Mouse (Mus musculus) neural tube, embryonic 12.5 days (tissue): ENCODE results near the gene Mrpl20. TPM values are rescaled to one million over a fixed set of nuclear protein-coding genes. Genes with fewer than 3 reads are reported as not detected.

Source experiments
- ATAC-seq: fragments of 200-750 bp; cut with Nextera tagmentation; 2 replicates; pipeline ENCODE4 v1.8.0; 2017; ENCODE audit warnings: low read depth, mild to moderate bottlenecking, moderate TSS enrichment, moderate library complexity; ENCODE audit not compliant: low FRiP score
- H3K27ac ChIP-seq: fragments of 300-500 bp; sonication (generic); 2 replicates; pipeline ENCODE4 v1.5.1; 2016
- H3K27me3 ChIP-seq: fragments of 300-500 bp; sonication (generic); replicated peaks from 2 replicates; pipeline ENCODE4 v1.6.1; 2016; ENCODE audit warnings: mild to moderate bottlenecking
- H3K36me3 ChIP-seq: fragments of 300-500 bp; sonication (generic); 2 replicates; pipeline ENCODE4 v1.6.1; 2016; ENCODE audit warnings: mild to moderate bottlenecking
- H3K4me1 ChIP-seq: fragments of 300-500 bp; sonication (generic); 2 replicates; pipeline ENCODE4 v1.6.1; 2016
- H3K4me2 ChIP-seq: fragments of 300-500 bp; sonication (generic); replicated peaks from 2 replicates; pipeline ENCODE4 v1.6.1; 2016; ENCODE audit warnings: mild to moderate bottlenecking
- H3K4me3 ChIP-seq: fragments of 300-500 bp; sonication (generic); 2 replicates; pipeline ENCODE4 v1.5.1; 2016
- H3K9ac ChIP-seq: fragments of 300-500 bp; sonication (generic); 2 replicates; pipeline ENCODE4 v1.6.1; 2016; ENCODE audit warnings: mild to moderate bottlenecking
- H3K9me3 ChIP-seq: fragments of 300-500 bp; sonication (generic); 2 replicates; pipeline ENCODE4 v1.6.1; 2016; ENCODE audit warnings: mild to moderate bottlenecking
- WGBS: fragments of 180-500 bp; shearing (Covaris S2); methylation state at CpG from one replicate; pipeline ENCODE4 v1.1.7; 2016; 5-methylcytosine and 5-hydroxymethylcytosine counted together
- polyA plus RNA-seq: library from polyadenylated mRNA; unstranded; fragments of >200 nt; fragmentation: Nextera tagmentation; extraction: Ambion mirVana; gene quantifications from 2 replicates; pipeline ENCODE4 v1.2.1, GENCODE M21; 2016

Mrpl20 gene
- polyA plus RNA-seq, 1 experiment from 2014 or later = 226 TPM

DNA sequence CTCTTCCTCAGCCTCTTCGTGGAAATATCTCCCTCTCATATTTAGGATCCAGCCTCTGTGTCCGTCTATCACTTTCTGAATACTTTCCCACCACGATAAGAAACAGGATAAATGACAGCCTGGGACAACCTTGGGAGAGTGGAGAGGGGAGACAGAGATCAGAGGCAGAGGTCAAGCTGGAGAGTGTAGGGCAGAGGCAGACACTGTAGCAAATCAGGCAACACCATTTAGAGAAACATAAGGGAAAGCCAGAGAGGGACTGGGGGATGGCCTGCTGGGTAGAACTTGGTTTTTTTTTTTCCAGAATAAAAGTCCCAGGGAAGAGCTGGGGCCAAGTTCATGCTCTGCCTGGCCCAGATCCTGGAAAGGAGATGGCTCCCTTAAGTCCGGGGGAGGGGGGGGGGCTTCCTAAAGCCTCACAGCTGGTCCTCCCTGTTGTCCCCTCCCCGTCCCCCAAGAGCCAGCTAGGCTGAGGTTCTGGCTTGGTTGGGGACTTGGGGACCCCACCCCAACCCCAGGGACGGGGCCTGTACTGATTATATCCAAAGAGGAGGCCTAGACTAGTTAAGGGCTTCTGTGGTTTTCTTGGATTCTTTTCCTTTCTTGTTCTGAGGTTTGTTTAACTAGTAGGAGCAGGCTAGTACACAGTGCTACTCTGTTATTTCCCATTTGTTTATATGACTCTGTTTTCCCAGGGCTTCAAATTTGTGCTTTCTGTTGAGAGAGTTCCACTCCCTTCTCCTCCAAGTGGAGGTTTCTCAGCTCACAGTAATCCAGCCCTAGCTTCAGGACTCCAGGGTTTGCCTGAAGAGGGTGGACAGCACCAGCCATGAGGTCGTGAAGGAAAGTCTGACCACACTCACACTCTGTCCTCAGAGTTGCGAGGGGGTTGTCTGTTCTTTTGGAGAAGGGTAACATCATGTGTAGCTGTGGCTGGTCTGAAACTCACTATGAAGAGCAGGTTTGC is 35.8 kb downstream of the Mrpl20 start:
- 65% methylated on average over 8 of the region's 8 CpGs for WGBS
- Histone ChIP-seq H3K9ac (no peak overlapping the region), H3K27ac (no peak overlapping the region), H3K4me3 (no peak overlapping the region), H3K9me3 (no peaks in the 10 kb centered on the region), H3K36me3 (0 out of 2 replicates have a peak, but pooled peaks cover 2% of the 10 kb centered on the region), H3K4me2 (peak overlapping the region; percentile 63; the same call in 1 of the 2 replicates), H3K4me1 (peaks cover 25% of the 10 kb centered on the region), H3K27me3 (peaks cover 13% of the 10 kb centered on the region)
- no peak for ATAC-seq

GRCm38 (mm10) chr4:155839483-155839910 is 36.8 kb downstream of the Mrpl20 start, which contains the start of gene Mxra8:
Gene Mxra8, plus strand, starts transcription at chr4:155839680.
- WGBS = 3% methylated on average over 16 of the region's 16 CpGs
- Histone ChIP-seq H3K27me3 (peaks cover 13% of the 10 kb centered on the region), H3K9ac (peak within 1 kb of the TSS; percentile 49), H3K4me2 (peak within 1 kb of the TSS; percentile 63), H3K4me3 (peak within 1 kb of the TSS; percentile 26), H3K36me3 (no peaks in the 10 kb centered on the region), H3K9me3 (no peaks in the 10 kb centered on the region), H3K27ac (no peak within 1 kb of the TSS), H3K4me1 (peaks cover 21% of the 10 kb centered on the region)
- ATAC-seq = peak; percentile 56

DNA sequence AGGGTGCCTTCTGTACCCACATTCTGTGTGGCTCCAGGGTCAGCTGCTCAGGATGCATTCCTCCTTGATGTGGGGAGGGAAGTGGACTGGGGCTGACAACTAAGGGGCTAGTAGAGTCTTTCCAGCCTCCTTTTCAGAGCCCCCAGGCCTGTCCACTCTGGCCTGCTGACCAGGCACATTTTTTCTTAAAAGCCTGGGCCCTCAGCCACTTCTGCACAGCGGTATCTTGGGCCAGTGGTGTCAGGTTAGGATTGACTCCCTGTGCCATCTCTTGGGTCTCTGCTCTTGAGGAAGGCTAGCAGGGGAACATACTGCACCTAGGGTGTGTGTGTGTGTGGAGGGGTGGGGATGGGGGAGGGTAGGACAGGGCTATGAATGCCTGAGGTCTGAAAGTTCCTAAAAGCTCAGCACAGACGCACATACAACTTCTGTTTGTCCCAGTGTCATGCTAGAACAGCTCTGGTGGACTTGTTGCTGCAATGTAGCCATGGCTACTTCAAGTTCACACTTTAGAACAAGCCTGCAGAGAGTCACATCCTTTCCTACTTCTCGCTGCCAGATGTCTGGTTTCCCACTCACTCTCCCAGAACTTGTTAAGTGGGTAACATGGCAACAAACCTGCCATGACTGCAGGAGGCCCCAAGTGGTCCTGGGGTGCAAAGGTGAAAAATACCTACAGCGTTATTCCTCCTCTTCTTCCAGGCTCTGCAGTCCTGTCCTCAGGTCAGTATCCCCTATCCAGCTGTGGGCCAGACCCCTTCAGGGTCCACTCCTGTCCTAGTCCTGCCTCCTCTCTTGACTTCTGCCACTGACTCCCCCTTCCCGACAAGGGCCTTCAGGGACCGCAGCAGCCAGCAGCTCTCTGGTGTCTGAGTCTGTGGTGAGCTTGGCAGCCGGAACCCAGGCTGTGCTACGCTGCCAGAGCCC is 37.7 kb downstream of the Mrpl20 start:
- H3K27ac ChIP-seq = no peak overlapping the region
- 12% methylated on average over 8 of the region's 8 CpGs for WGBS

GRCm38 (mm10) chr4:155841003-155841454 is 38.4 kb downstream of the Mrpl20 start:
- Histone ChIP-seq H3K4me3 (peak overlapping the region; percentile 26), H3K36me3 (no peaks in the 10 kb centered on the region), H3K4me1 (peaks cover 21% of the 10 kb centered on the region), H3K27me3 (peaks cover 13% of the 10 kb centered on the region), H3K9me3 (no peaks in the 10 kb centered on the region), H3K4me2 (peak overlapping the region; percentile 63), H3K27ac (no peak overlapping the region), H3K9ac (peak overlapping the region; percentile 36)
- ATAC-seq = no peak
- under 1% methylated on average over 32 of the region's 32 CpGs for WGBS

More for the DNA sequence above, 37.7 kb downstream of the Mrpl20 start:
- ATAC-seq = peak; percentile 31; the same call in 1 of the 2 replicates
- H3K9me3 ChIP-seq = no peaks in the 10 kb centered on the region
- peak overlapping the region; percentile 49 for H3K9ac ChIP-seq
- H3K27me3 ChIP-seq = peaks cover 13% of the 10 kb centered on the region
- H3K4me2 ChIP-seq = peak overlapping the region; percentile 63
- peak overlapping the region; percentile 26 for H3K4me3 ChIP-seq
- H3K36me3 ChIP-seq = no peaks in the 10 kb centered on the region
- peaks cover 21% of the 10 kb centered on the region for H3K4me1 ChIP-seq

GRCm38 (mm10) chr4:155841651-155842270 is 39.1 kb downstream of the Mrpl20 start:
- 29% methylated on average over 38 of the region's 38 CpGs for WGBS

DNA sequence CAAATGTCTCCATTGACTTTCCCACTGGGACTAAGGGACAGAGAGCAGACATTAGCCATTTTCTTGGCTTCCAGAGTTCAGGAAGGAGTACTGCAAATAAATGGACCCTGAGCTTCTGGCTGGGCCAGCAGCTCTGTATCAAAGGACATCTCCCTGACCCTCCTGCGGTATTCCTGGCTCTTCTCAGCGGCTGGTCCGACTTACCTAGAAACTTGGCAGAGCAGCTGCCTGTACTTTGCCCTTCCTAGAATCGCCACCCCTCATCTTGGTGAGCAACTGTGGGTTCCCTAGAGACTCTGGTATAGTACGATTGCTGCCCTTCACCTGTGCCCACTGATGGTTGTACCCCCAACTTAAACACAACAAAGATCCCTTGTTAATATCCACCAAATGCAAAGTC is 40.6 kb downstream of the Mrpl20 start:
- no peak for ATAC-seq
- H3K4me3 ChIP-seq = no peak overlapping the region
- WGBS = 90% methylated on average over 5 of the region's 5 CpGs
- no peak overlapping the region for H3K4me2 ChIP-seq
- H3K9ac ChIP-seq = no peak overlapping the region
- H3K36me3 ChIP-seq = no peaks in the 10 kb centered on the region
- no peak overlapping the region for H3K27ac ChIP-seq
- peaks cover 13% of the 10 kb centered on the region for H3K27me3 ChIP-seq
- H3K4me1 ChIP-seq = peaks cover 33% of the 10 kb centered on the region
- H3K9me3 ChIP-seq = no peaks in the 10 kb centered on the region

More at GRCm38 (mm10) chr4:155841651-155842270, 39.1 kb downstream of the Mrpl20 start:
- H3K27ac ChIP-seq = no peak overlapping the region
- 0 out of 2 replicates have a peak overlapping the region, but pooled peaks have one; percentile 26 for H3K4me3 ChIP-seq
- peak overlapping the region; percentile 63 for H3K4me2 ChIP-seq
- ATAC-seq = no peak
- H3K4me1 ChIP-seq = peaks cover 25% of the 10 kb centered on the region
- H3K27me3 ChIP-seq = peaks cover 13% of the 10 kb centered on the region
- H3K36me3 ChIP-seq = no peaks in the 10 kb centered on the region
- no peaks in the 10 kb centered on the region for H3K9me3 ChIP-seq
- H3K9ac ChIP-seq = 0 out of 2 replicates have a peak overlapping the region, but pooled peaks have one; percentile 36

DNA sequence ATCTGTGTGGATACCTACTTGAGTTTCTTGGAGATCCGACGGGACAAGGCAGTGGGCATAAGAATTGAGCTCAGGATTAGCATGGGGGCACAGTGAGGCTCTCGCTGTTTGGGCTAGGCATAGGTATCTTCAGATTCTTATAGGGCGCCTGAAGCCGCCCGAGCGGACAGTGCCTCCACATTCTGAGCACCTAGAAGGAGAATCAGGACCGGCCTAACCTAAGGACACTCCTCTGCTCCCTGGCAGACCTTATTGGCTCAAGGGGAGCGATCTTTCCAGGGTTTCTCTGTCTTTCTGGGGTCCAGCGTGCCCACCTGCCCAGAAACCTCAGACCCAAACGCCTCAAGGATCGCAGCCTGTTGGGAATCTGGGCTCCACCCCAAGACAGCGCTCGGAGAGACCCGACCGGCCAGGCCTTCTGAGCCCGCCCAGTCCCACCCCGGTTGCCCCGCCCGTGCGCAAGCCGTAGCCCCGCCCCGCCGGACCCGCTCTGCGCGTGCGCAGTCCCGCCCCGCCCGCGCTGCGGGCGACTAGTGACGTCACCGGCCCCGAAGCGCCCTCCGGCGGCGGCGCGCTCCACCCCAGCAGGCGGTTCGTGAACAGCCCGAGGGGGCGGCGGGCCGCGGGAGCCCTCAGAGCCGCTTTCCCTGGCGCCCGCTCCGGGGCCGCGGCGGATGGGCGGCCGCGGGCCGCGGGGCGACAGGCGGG is 44.3 kb downstream of the Mrpl20 start, which contains the start of gene Dvl1:
TSS of gene Dvl1 (plus strand) at position 532 of the 708 bp plus-strand sequence.
- Histone ChIP-seq H3K4me2 (peak within 1 kb of the TSS; percentile 88), H3K27me3 (peaks cover under 1% of the 10 kb centered on the region; the same call in 1 of the 2 replicates), H3K9me3 (no peaks in the 10 kb centered on the region), H3K27ac (peak within 1 kb of the TSS; percentile 20; the same call in 1 of the 2 replicates), H3K36me3 (no peaks in the 10 kb centered on the region), H3K4me1 (peaks cover 27% of the 10 kb centered on the region), H3K4me3 (peak within 1 kb of the TSS; percentile 84), H3K9ac (peak within 1 kb of the TSS; percentile 80)
- WGBS = 3% methylated on average over 65 of the region's 65 CpGs
- ATAC-seq = peak; percentile 91

DNA sequence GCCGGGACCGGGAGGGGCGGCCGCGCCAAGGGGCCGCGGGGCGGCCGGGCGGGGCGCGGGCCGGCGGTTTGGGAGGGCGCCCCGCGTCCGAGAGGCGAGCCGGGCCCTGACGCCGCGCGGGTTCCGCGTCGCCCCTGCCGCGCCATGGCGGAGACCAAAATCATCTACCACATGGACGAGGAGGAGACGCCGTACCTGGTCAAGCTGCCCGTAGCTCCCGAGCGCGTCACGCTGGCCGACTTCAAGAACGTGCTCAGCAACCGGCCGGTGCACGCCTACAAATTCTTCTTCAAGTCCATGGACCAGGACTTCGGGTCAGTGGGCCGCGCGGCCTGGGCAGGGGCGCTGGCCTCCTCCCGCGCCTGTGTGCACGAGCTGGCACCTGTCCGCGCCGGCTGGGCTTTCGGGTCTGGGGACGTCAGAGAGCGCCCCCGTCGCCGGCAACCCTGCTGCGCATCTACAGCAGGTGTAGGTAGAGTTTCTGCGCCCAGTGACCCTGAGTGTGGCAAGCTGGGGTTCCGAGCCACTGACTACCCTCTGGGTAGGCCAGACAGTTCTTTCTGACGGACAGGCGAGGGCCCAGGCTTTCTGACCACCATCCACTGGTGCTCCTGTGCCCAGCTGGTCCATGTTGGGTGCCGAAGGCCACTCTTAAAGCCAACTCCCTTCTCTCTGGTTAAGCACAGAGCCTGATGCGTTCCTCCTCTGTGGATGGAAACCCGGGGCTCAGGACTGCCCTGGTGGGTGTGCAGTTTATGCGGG is 45.1 kb downstream of the Mrpl20 start:
- Histone ChIP-seq H3K9ac (peak overlapping the region; percentile 80), H3K4me2 (peak overlapping the region; percentile 88), H3K36me3 (no peaks in the 10 kb centered on the region), H3K4me1 (peaks cover 27% of the 10 kb centered on the region), H3K27me3 (no peaks in the 10 kb centered on the region), H3K9me3 (no peaks in the 10 kb centered on the region), H3K4me3 (peak overlapping the region; percentile 84), H3K27ac (0 out of 2 replicates have a peak overlapping the region, but pooled peaks have one; percentile 20)
- 2% methylated on average over 69 of the region's 69 CpGs for WGBS
- ATAC-seq = peak; percentile 56

DNA sequence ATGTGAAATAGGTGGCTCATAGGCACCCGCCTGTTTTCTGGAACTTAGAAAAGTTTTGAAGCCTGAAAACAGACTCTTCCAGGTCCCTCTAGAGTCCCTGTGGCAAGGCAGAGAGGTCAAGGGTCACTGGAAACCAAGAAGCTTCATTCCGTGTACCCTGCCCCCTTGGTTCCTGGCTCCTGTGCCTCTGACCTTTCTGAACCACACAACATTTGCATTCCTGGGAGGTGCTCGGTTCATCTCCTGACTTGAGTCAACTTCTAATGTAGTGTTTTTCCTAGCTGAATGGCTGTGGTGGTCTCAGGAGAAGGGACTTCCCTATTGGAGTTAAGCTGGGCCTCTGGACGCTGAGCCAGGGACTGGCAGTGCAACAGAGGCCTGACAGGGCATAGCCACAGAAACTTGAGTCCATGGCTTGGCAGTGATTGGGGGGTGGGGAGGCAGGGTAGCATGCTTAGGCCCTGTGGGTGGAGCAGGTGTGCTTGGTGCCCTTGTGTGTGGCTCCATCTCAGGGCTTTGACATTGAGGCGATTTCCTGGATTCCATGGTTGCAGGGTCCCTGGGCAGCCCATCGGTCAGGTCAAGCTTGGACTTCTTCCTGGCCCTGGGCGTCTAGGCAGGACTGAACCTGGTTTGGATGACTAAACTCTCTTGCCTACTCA is 45.9 kb downstream of the Mrpl20 start:
- H3K4me1 ChIP-seq = peaks cover 27% of the 10 kb centered on the region
- H3K4me2 ChIP-seq = peak overlapping the region; percentile 88
- no peak for ATAC-seq
- no peaks in the 10 kb centered on the region for H3K27me3 ChIP-seq
- H3K9me3 ChIP-seq = no peaks in the 10 kb centered on the region
- H3K4me3 ChIP-seq = peak overlapping the region; percentile 84
- no peak overlapping the region for H3K27ac ChIP-seq
- H3K36me3 ChIP-seq = peaks cover 5% of the 10 kb centered on the region
- 67% methylated on average over 7 of the region's 7 CpGs for WGBS
- peak overlapping the region; percentile 80 for H3K9ac ChIP-seq

DNA sequence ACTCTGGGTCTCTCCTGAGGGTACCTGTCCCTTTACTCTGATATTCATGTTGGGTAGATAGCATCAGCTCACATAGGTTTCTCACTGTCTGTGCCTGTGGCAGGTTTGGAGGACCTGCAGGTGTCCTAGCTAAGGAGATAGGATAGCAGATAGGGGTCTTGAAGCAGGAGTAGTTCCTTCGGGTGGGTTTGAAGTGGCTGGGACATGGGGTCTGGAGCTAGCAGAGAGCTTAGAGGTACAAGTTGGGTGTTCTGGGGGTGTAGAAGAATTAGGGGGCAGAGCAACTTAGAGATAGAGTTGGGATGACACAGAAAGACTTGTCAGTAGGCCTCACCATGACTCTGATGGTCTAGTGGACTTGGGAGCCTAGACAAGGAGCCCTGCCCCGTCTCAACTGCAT is 46.7 kb downstream of the Mrpl20 start:
- Histone ChIP-seq H3K27ac (no peak overlapping the region), H3K4me3 (no peak overlapping the region), H3K4me2 (peak overlapping the region; percentile 88; the same call in 1 of the 2 replicates), H3K9ac (no peak overlapping the region), H3K4me1 (peaks cover 27% of the 10 kb centered on the region), H3K36me3 (peaks cover 13% of the 10 kb centered on the region), H3K27me3 (no peaks in the 10 kb centered on the region), H3K9me3 (no peaks in the 10 kb centered on the region)
- ATAC-seq = no peak
- 88% methylated on average over 2 of the region's 2 CpGs for WGBS
